In genomic region chr10:83360356-83360755, GRCm38 (mm10) we compare ENCODE assay signal across 8 mouse cellular contexts. TPM values are rescaled to one million over a fixed set of nuclear protein-coding genes. Genes with fewer than 3 reads are reported as not detected.
DNase-seq lines count a peak whose midpoint lies in the region; ATAC-seq lines count a peak whose summit lies in the region.

No protein-coding gene starts in this region.

- peaks cover 7 to 20% of the 10 kb centered on the region in 2 experiments for H3K4me1 ChIP-seq in heart, embryonic 14.5 days (ENCODE audit: control insufficient read depth in 2 of 2, insufficient read depth in 2 of 2, low read length in 2 of 2)
- H3K4me1 ChIP-seq in hindbrain, embryonic 10.5 days (replicated peaks) = peaks cover 16% of the 10 kb centered on the region

- H3K4me2 ChIP-seq in heart, embryonic 14.5 days (ENCODE audit: low read length) = peak overlapping the region; percentile 93

- peak overlapping the region; percentile 82 for H3K9ac ChIP-seq in heart, embryonic 14.5 days (ENCODE audit: low read length)

- peak; percentile 52; the same call in 1 of the 2 replicates for ATAC-seq in heart, embryonic 14.5 days (ENCODE audit: insufficient number of reproducible peaks, insufficient read depth, low FRiP score, low read depth)
- peak; percentile 25 for ATAC-seq in activated CD4-positive, CD25-positive, alpha-beta regulatory T cell, adult 4 months
- peak; percentile 43 for ATAC-seq in megakaryocyte-erythroid progenitor cell, adult 5-6 weeks (replicated peaks; ENCODE audit: low FRiP score, low TSS enrichment, poor library complexity, severe bottlenecking)

- no peaks in the 10 kb centered on the region for H3K27me3 ChIP-seq in heart, embryonic 14.5 days (ENCODE audit: control insufficient read depth, insufficient read depth, low read length)
- H3K27me3 ChIP-seq in hindbrain, embryonic 10.5 days (ENCODE audit: insufficient read depth, poor library complexity, severe bottlenecking) = no peaks in the 10 kb centered on the region

- intact Hi-C loops in heart, postnatal 10 days (cut with DNase I) = loop anchor here (2.0 kb wide), 1 partner anchor 182 kb away; the partner anchor contains the start of gene Washc4

- peaks cover 31% of the 10 kb centered on the region for H3K36me3 ChIP-seq in heart, embryonic 14.5 days (ENCODE audit: control insufficient read depth, insufficient read depth, low read length)
- peaks cover 32% of the 10 kb centered on the region for H3K36me3 ChIP-seq in hindbrain, embryonic 10.5 days

- peak overlapping the region in 1 of 2 experiments; percentile 55; a peak in 2 of 4 replicates for H3K27ac ChIP-seq in heart, embryonic 14.5 days (replicated peaks in 1 of 2; ENCODE audit: control insufficient read depth in 1 of 2, insufficient read depth in 1 of 2, low read depth in 2 of 2, low read length in 2 of 2)
- peak overlapping the region; percentile 89 for H3K27ac ChIP-seq in hindbrain, embryonic 10.5 days

- WGBS in heart, embryonic 14.5 days = under 1% methylated on average over 40 of the region's 40 CpGs
- under 1% methylated on average over 40 of the region's 40 CpGs for WGBS in hindbrain, embryonic 10.5 days

- H3K4me3 ChIP-seq in heart, embryonic 14.5 days (ENCODE audit: control insufficient read depth in 1 of 2, insufficient read depth in 1 of 2, low read depth in 1 of 2, low read length in 2 of 2) = peak overlapping the region; percentile 65 to 80
- peak overlapping the region; percentile 99 for H3K4me3 ChIP-seq in hindbrain, embryonic 10.5 days

- H3K9me3 ChIP-seq in heart, embryonic 14.5 days (ENCODE audit: control insufficient read depth, low read length) = no peaks in the 10 kb centered on the region
- H3K9me3 ChIP-seq in hindbrain, embryonic 10.5 days = no peaks in the 10 kb centered on the region

- no peak for DNase-seq in heart, postnatal 10 days
- no peak for DNase-seq in hindbrain, embryonic 10.5 days (ENCODE audit: low spot score)
- no peak for DNase-seq in right cerebral cortex, adult 2 months (ENCODE audit: low spot score in 2 of 2)
- no peak for DNase-seq in gastrocnemius, postnatal 25 days
- no peak for DNase-seq in thymus, postnatal 0 days (ENCODE audit: low spot score)

RNA-seq across cellular contexts. Expression of gene D10Wsu102e, which starts 0.3 kb away (rescaled TPM):
- polyA plus RNA-seq in heart, embryonic 14.5 days (2014; fragmentation: Nextera tagmentation; extraction: Ambion mirVana) = 0.41 and 0.42 TPM in 2 replicates
- under 1 TPM; 0.69 to 0.72 TPM for total RNA-seq in heart, postnatal 10 days (2021)
- under 1 TPM; 0.92 to 0.98 TPM for polyA plus RNA-seq in activated CD4-positive, CD25-positive, alpha-beta regulatory T cell, adult 4 months (2017; shearing (Covaris generic))
- polyA plus RNA-seq in hindbrain, embryonic 10.5 days (2016; fragmentation: Nextera tagmentation; extraction: Ambion mirVana) = 0.94 and 1.2 TPM in 2 replicates
- total RNA-seq in megakaryocyte-erythroid progenitor cell, adult 5-6 weeks (2014; fragmentation: Nextera tagmentation) = 1.7 TPM in 2 replicates
- total RNA-seq in megakaryocyte-erythroid progenitor cell, adult 5-6 weeks (2017) = 1.5 and 1.8 TPM in 2 replicates
- total RNA-seq in gastrocnemius, postnatal 25 days (2021) = under 1 TPM; 0.59 to 0.62 TPM
- polyA plus RNA-seq in thymus, postnatal 0 days (2015; fragmentation: Nextera tagmentation; extraction: Ambion mirVana) = 0.63 and 0.66 TPM in 2 replicates

RNA-seq across cellular contexts. Expression of gene Slc41a2, which starts 22.7 kb away (rescaled TPM):
- 0.72 and 0.93 TPM in 2 replicates for polyA plus RNA-seq in heart, embryonic 14.5 days (2014; fragmentation: Nextera tagmentation; extraction: Ambion mirVana)
- 1 to 10 TPM in 1 of 2 experiments, under 1 TPM in 1; 0.97 to 1.2 TPM for total RNA-seq in heart, postnatal 10 days (2021)
- polyA plus RNA-seq in activated CD4-positive, CD25-positive, alpha-beta regulatory T cell, adult 4 months (2017; shearing (Covaris generic)) = 1 to 10 TPM in 1 of 2 experiments, under 1 TPM in 1; 0.29 to 1.1 TPM
- 0.27 and 0.42 TPM in 2 replicates for polyA plus RNA-seq in hindbrain, embryonic 10.5 days (2016; fragmentation: Nextera tagmentation; extraction: Ambion mirVana)
- not detected in 2 replicates for total RNA-seq in megakaryocyte-erythroid progenitor cell, adult 5-6 weeks (2014; fragmentation: Nextera tagmentation)
- total RNA-seq in megakaryocyte-erythroid progenitor cell, adult 5-6 weeks (2017) = 3.8 TPM in 1 of 2 replicates, not detected in the other
- 1 to 10 TPM in 1 of 2 experiments, under 1 TPM in 1; 0.92 to 1.1 TPM for total RNA-seq in gastrocnemius, postnatal 25 days (2021)
- polyA plus RNA-seq in thymus, postnatal 0 days (2015; fragmentation: Nextera tagmentation; extraction: Ambion mirVana) = 0.22 and 0.39 TPM in 2 replicates
